Mouse (Mus musculus): ENCODE measurements around the gene Otop2.

The Otop2 gene

DNA sequence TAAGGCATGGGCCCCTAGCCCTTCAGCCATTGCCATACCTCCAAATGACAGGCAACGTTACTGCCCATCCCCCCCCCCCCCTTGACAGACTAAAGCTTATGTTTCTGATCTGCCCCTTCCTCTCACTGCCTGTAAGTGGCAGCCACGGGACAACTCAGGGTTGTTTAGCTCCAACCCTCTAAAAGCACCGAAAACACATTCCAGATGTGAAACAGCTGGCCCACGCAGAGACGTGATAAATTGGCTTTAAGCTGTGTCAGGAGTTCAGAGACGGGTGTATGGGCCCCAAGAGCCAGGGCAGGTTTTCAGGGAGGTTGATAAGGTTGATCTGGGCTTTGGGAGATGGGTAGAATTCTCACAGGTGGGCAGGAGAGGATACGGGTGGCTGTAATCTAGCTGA, 38.6 kb downstream of the Otop2 start:
- DNase-seq (ENCODE audit: low read depth) = no peak

DNA sequence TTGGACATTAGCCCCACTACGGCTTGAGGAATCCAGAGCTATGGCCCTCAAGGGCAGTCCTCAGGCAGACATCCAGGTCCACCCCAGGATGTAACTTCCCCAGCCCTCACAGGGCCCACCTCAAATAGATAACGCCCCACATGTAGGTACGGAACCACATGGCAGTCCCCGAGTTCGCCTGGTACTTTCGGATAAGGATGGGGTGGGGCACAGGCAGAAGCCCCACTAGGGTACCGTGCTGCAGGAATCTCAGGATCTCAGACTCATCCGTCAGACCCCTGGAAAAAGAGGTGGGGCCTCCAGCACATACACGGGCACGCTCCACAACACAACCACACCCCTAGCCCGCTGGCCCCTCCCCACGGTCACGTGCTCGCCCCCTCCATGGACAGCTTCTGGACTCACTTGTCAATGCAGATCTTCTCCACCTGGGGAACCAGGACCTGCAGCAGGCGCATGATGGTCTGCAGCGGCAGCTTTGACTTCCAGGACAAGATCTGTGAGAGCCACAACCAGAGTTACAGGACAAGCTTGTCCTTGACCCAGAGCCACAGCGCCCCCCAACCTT, 41.8 kb downstream of the Otop2 start:
- peak; percentile 14 for DNase-seq (ENCODE audit: low read depth)

GRCm38 (mm10) chr11:115349976-115350375, 43.0 kb downstream of the Otop2 start:
- no peak for DNase-seq (ENCODE audit: low read depth)

DNA sequence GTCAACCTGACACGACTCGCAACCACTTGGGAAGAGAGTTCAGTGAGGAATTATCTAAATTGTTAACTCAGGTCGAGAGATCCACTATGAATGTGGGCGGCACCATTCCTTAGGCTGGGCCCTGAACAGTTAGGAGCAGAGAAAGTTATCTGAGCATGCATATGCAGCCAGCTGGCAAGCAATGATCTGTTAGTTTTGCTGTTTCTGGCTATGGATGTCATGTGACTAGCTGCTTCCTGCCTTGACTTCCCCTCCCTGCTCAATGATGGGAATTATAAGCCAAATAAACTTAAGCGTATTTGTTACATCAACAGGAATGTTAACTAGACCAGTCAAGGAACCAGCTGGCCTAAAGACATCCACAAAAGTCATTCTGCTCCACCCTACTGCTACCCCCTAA, 46.4 kb downstream of the Otop2 start:
- DNase-seq (ENCODE audit: low read depth) = no peak

DNA sequence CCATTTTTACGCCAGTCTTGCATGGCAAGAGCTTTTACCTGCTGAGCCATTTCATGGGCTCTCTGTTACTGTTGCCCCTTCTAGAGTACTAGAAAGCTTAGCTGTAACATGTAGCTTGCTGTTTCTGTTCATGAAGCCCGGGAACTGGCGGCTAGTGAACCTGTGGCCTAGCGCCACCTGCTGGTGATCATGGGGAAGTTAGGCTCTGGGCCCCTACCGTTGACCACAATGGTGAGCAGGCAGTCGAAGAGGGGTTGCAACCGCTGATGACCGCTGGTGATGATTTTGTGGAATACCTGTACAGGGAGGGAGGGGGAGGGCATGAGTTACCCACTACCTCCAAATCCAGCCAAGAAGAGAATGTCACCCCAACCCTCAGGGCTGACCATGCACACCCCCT, 47.2 kb downstream of the Otop2 start:
- DNase-seq (ENCODE audit: low read depth) = peak; percentile 62

GRCm38 (mm10) chr11:115358468-115358867, 51.5 kb downstream of the Otop2 start:
- DNase-seq (ENCODE audit: low read depth) = peak; percentile 32

- DNase-seq (ENCODE audit: low read depth) = no peak
Observed at GRCm38 (mm10) chr11:115359293-115359692, 52.3 kb downstream of the Otop2 start.

DNA sequence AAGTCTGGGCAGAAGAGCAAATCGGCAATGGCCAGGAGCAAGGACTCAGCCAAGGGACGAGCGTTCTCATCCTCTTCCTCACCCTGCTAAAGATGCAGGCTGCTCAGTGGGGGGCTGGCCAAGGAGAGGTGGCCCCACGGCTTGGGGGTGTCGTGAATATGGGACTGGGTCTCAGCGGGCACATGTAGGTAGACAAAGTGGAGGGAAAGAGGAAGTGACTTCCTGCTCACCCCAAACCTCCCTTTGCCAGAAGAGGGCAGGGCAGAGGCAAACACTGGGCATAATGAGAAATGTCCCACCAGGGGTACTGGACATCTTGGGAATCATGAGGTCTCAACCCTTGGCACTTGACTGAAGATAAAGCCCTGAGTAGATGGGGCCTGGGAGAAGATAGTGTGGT, 52.8 kb downstream of the Otop2 start:
- DNase-seq (ENCODE audit: low read depth) = no peak

DNA sequence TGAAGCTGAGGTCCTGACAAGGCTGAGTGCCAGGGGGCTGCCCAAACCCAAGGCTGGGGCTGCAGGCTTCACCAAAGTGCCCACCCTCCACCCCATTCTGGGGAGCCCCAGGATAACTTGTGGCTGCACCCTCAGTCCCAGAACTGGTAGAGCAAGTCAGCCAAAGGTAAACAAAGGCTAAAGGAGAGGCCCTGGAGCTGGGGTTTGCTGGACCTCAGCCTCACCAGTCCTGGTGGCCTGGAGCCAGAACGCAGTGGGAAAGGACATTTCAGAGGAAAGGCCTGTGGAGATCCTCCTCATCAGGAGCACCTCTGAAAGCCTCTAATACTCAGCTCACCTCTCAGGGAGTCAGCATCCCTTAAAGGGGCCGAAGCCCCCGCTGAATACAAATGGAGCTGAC, 57.2 kb downstream of the Otop2 start:
- no peak for DNase-seq (ENCODE audit: low read depth)

DNA sequence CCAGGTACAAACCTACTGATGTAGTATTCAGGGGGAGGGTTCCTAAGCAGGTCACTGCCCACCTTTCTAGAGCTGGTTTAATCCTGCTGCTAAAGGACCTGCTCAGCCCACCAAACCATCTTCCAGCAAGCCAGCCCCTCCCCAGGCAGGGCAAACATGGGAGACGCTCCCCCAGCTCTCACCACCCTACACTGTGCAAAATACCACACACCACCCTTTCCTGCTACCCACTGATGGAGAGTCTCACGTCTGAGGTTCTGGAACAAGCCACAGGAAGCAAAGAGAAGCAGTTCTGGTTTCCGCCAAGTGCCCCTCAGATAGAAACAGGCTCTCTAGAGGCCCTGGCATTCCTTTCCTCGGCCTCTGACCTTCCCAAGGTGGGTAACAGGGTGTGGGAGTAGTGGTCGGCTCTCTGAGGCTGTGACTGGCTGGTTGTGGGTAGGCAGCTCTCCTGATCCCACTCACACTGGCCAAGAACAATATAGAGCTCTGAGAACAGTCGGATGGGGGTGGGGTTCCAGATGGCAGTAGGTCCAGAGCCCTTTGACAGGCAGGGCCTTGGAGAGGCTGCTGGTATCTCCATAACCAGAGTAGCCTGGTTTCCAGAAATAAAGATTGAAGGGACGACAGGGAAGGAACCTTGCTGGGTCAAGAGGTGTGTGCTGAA, 59.2 kb downstream of the Otop2 start:
- no peak for DNase-seq (ENCODE audit: low read depth)

GRCm38 (mm10) chr11:115366706-115367394, 59.9 kb downstream of the Otop2 start:
- DNase-seq (ENCODE audit: low read depth) = no peak

DNA sequence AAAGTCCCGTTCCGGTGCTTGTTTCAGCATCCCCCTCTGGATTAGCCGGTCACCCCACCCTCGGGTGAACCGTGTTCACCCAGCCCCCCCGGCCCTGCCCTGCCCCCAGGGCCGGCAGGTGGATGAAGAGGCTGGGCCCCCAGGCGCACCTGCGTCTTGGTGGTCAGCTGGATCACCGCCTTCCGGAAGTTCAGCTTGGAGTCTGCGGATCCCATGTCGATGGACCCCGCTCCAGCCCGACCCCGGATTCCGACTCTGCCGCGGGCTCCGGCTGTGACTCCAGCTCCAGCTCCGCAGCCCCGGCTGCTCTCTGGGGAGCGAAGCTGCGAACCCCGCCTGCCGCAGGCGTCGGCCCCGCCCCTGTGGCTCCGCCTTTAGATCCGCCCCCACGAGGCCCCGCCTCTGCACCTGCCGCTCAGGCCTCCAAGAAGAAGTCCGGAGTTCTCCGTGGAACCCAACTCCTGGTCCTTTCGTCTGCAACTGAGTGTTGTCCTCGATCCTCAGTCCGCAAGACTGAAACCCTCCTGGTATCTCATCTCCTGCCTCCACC, 60.5 kb downstream of the Otop2 start, which contains the start of gene Hid1:
Hid1 (minus strand) TSS at position 362 of the 550 bp plus-strand sequence.
- peak; percentile 53 for DNase-seq (ENCODE audit: low read depth)

- DNase-seq (ENCODE audit: low read depth) = no peak
Observed at GRCm38 (mm10) chr11:115370368-115370767, 63.4 kb downstream of the Otop2 start.

DNA sequence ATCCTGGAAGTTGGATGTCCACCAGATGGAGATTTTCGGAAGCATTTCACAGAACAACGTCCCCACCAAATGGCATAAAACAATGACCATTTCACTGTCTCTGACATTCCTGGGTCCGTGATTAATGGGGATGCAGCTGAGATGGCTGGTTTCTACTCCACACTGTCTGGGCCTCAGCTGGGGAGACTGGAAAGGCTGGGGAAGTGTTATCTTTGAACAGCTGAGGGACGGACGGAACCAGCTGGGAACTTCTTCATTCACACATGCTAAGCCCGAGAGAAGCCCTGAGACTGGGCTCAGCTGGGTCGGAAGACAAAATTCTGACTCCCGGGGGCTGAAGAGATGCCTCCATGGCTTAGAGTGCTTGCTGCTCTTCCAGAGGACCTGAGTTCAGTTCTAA, 64.4 kb downstream of the Otop2 start:
- DNase-seq (ENCODE audit: low read depth) = no peak

DNA sequence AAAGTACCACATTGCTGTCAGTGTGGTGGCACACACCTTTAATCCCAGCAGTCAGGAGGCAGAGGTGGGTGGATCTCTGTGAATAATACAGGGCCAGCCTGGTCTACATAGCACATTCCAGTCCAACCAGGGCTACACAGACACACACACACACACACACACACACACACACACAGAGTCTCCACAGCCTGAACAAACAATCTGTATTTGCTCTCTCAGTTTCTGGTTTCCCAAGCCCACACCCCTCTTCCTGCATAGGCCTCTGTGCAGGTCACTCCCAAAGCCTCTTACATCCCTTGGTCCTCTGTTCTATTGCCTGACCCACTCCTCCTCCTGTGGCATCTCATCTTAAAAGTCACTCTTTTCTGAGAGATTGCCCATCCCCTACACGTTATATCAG, 65.1 kb downstream of the Otop2 start:
- DNase-seq (ENCODE audit: low read depth) = no peak

- no peak for DNase-seq (ENCODE audit: low read depth)
Observed at GRCm38 (mm10) chr11:115372737-115373136, 65.8 kb downstream of the Otop2 start.

GRCm38 (mm10) chr11:115373805-115374694, 67.1 kb downstream of the Otop2 start:
- DNase-seq (ENCODE audit: low read depth) = no peak

DNA sequence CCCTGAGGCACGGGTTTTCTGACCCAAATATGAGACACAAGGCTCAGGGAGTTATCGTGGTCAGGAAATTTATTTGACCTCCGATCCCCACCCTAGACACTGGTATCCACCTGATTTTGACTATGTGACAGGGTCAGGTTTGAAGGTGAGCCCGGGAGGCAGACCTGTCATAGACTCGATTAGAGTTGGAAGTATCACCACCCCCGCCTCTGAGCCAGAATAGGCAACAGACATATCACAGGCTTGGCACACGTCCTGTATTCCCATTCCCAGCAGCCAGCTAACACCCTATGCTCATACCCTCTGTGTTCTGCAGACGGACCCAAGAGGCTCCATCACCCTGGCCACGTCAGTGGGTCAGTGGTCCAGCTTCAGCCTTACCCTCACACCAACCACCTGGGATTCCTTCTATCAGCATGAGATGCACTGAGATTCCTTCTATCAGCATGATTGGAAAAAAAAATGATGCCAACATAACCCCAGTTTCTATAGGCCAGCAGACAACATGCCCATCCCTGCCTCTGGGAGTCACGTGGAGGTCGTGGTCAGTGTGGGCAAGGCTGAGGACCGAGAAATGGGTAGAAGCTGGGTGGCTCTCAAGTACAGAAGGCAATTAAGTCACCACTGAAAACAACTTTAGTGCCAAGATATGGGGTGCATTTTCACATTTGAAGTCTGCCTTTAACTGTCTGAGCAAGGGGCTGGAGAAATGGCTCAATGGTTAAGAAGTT, 67.9 kb downstream of the Otop2 start:
- no peak for DNase-seq (ENCODE audit: low read depth)

GRCm38 (mm10) chr11:115376722-115377121, 69.8 kb downstream of the Otop2 start:
- no peak for DNase-seq (ENCODE audit: low read depth)

- DNase-seq (ENCODE audit: low read depth) = no peak
Observed at GRCm38 (mm10) chr11:115377254-115377653, 70.3 kb downstream of the Otop2 start.

DNA sequence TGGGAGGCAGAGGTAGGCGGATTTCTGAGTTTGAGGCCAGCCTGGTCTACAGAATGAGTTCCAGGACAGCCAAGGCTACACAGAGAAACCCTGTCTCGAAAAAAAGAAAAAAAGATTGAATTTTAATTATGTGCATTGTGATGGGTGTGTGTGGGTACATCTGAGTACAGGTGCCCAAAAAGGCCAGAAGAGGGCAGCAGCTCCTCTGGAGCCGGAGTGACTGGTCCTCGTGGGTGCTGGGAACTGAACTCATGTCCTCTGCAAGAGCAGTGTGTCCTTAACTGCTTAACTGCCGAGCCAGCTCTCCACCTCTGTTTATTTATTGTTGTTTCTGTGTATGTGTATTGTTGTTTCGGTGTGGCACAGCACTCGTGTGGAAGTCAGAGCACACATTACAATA, 70.9 kb downstream of the Otop2 start:
- DNase-seq (ENCODE audit: low read depth) = no peak

Measured in c-Kit-positive CD71-positive TER-119-negative erythroid progenitor cells, embryonic 14.5 days (primary cell).